Mouse (Mus musculus) large intestine, adult 2 months (tissue): ENCODE measurements around the gene E130311K13Rik. TPM values are rescaled to one million over a fixed set of nuclear protein-coding genes. Genes with fewer than 3 reads are reported as not detected.
A peak's percentile ranks its signal among the peaks of the same experiment; 100 is the strongest.

ENCODE experiments used
- DNase-seq: peaks from one replicate; pipeline ENCODE4 v3.0.0-alpha.2; 2012; ENCODE audit warnings: low read depth, low spot score
- WGBS: fragments of 180-500 bp; shearing (Covaris S2); methylation state at CpG from one replicate; pipeline ENCODE4 v1.1.7; 2018; 5-methylcytosine and 5-hydroxymethylcytosine counted together
- polyA plus RNA-seq: library from polyadenylated mRNA; depleted of rRNA; stranded (reverse); fragments of >200 nt; gene quantifications from 2 replicates; pipeline ENCODE4 v1.2.3, GENCODE M21; 2012; rRNA removed

The E130311K13Rik gene
- polyA plus RNA-seq = 0.55 and 0.81 TPM in 2 replicates

GRCm38 (mm10) chr3:63928878-63929859 is at the start of gene E130311K13Rik:
Gene E130311K13Rik, minus strand, starts transcription at chr3:63929472.
- WGBS = 5% methylated on average over 48 of the region's 48 CpGs

GRCm38 (mm10) chr3:63977895-63978294 is 48.6 kb upstream of the E130311K13Rik start:
- DNase-seq = no peak
- 76% methylated on average over 4 of the region's 4 CpGs for WGBS

More at GRCm38 (mm10) chr3:63928878-63929859, at the start of gene E130311K13Rik:
- DNase-seq = peak; percentile 55

- under 1% methylated on average over 67 of the region's 67 CpGs for WGBS
- DNase-seq = peak; percentile 86
Observed at GRCm38 (mm10) chr3:63975955-63976908, 47.0 kb upstream of the E130311K13Rik start, which contains the start of gene Gmps. Gene Gmps, plus strand, starts transcription at chr3:63976106.

DNA sequence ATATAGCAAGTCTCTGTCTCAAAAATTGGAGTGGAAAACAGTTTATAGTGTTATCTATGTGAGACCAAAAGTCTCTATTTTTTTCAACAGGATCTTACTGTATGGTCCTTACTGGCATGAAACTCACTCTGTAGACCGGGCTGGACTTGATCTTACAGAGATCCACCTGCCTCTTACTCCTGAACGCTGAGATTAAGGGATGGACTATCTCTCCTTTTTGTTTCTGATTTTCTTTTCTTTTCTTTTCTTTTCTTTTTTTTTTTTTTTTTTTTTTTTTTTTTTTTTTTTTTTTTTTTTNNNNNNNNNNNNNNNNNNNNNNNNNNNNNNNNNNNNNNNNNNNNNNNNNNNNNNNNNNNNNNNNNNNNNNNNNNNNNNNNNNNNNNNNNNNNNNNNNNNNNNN is 36.7 kb upstream of the E130311K13Rik start:
- WGBS = 75% methylated on average over 2 of the region's 2 CpGs
- DNase-seq = no peak

GRCm38 (mm10) chr3:63964922-63965249 is 35.6 kb upstream of the E130311K13Rik start:
- whole genome bisulfite sequencing = 81% methylated on average over 6 of the region's 6 CpGs
- DNase-seq = no peak

GRCm38 (mm10) chr3:63964100-63964921 is 35.0 kb upstream of the E130311K13Rik start, which contains the start of gene Slc33a1:
Gene Slc33a1, minus strand, starts transcription at chr3:63964768.
- WGBS = under 1% methylated on average over 69 of the region's 69 CpGs
- DNase-seq = peak; percentile 100

- DNase-seq = no peak
- 2% methylated on average over 25 of the region's 25 CpGs for WGBS
Observed at GRCm38 (mm10) chr3:63963421-63964099, 34.3 kb upstream of the E130311K13Rik start.

DNA sequence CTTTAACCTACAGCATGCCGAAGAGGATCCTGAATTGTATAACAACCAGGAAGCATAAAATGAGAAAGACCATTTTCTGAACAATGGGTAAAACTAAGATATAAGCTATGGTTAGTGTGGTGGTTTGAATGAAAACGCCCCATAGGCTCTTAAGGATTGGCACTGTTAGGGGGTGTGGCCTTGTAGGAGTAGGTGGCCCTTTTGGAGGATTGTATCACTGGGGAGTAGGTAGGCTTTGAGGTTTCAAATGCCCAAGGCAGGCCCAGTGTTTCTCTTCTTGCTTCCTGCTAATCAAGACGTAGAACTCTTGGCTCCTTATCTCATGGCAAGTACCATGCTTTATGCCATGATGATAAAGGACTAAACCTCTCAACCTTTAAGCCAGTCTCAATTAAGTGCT is 20.6 kb upstream of the E130311K13Rik start:
- no peak for DNase-seq
- WGBS = 85% methylated on average over 3 of the region's 3 CpGs

GRCm38 (mm10) chr3:63941204-63941850 is 12.1 kb upstream of the E130311K13Rik start:
- DNase-seq = no peak

DNA sequence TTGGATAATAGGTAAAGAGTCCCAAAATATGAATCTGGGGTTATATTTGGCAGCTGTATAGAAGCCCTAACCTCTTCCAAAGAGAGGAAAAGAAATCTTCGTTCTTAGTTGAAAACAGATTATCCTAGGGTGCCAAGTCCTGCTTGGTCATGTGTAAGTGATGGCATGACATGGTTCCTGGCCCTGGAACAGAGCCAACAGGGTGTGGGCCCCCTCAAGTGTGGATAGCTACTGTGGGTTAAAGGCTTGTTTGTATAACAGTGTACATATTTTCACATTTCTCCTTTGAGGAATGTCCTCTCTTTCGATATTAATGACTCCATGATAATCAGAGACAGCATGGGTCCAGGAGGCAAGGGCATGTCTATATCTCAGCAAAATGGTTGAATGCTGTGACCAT is 9.7 kb upstream of the E130311K13Rik start:
- WGBS = 70% methylated on average over 2 of the region's 2 CpGs
- DNase-seq = no peak

More at GRCm38 (mm10) chr3:63941204-63941850, 12.1 kb upstream of the E130311K13Rik start:
- WGBS = 74% methylated on average over 2 of the region's 2 CpGs

GRCm38 (mm10) chr3:63919634-63920033 is 9.6 kb downstream of the E130311K13Rik start:
- 73% methylated on average over 3 of the region's 3 CpGs for WGBS
- DNase-seq = no peak

DNA sequence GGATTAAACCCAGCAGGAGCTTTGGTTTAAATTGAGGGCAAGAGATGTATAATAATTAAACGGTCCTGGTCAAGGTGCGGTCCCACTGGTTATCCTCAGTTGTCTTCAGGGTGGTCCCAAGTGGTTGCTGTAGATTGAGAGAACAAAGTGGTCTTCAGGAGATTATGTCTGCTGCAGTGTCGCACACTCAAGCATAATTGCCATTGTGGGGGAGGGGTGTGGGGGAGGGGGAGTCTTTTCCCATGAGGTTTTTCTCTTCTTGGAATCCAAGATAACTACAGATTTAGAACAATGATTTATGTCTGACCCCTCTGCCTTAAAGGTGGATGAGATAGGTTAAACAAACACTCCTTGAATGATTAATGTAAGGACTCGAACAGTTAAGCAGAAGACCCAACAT is 19.0 kb downstream of the E130311K13Rik start:
- WGBS = 82% methylated on average over 4 of the region's 4 CpGs
- no peak for DNase-seq

- 2% methylated on average over 18 of the region's 18 CpGs for WGBS
- no peak for DNase-seq
Observed at GRCm38 (mm10) chr3:63905241-63905640, 24.0 kb downstream of the E130311K13Rik start.

DNA sequence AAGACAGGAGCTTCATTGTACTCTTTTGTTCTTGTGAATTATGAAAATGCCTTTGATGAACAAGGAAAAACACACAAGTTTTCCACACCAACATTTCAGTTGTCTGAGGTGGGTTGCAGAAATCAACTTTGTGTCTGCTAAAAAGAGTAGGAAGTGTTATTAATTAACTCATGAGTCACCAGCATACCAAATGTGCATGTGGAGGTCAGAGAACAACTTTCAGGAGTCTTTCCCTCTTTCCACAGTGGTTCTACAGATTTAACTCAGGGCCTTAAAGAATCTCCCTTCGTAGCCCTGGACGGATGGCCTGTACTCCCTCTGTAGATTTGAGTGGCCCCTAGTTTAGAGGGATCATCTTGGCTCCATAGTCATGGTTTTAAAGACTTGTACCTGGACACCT is 25.1 kb downstream of the E130311K13Rik start:
- WGBS = 50% methylated on average over 2 of the region's 2 CpGs
- DNase-seq = no peak

DNA sequence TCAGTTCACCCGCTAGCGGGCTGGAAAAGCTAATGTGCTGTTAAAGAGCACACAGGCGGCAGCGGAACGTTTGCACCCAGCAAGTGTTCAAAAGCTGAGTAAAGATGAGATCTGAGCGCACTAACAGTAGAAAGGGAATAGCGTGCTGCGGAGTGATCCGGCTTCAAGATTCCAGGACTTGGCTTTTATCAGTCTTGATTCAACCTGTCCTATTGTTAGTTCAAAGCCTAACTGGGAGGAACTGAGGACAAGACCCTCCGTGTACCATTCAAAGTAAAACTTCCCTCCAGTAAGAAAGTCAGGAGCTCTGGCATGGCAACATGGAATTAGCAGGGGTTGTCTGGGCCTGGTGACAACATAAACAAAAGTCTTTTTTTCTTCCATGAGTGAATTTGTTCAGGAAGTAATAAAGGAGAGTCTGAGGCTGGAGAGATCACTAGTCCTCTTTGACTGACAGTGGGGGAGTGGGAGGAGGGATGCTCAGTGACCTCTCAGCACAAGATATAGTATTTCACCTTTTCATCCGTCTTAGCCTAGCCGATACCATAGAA is 29.2 kb downstream of the E130311K13Rik start:
- 16% methylated on average over 12 of the region's 12 CpGs for WGBS
- DNase-seq = no peak

DNA sequence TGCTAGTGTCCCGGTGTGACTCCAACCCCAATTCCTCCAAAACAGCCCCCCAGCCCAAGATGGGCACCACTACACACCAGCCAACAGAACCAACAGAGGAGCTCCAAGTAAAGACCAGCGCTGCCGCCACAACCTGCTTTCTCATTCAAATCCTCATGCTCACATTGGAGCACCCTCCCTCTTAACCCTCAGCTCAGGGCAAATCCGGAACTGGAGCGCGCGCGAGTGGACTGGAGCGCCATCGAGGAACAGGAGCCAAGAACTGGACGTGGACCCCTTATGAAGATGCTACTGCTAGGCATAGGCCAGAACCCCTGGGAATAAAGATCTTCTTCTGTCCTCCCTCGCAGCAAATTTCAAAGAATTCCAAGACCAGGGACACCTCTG is 30.0 kb downstream of the E130311K13Rik start, which contains the start of gene Plch1:
Gene Plch1 (minus strand): TSS at position 164 of the 387 bp plus-strand sequence.
- no peak for DNase-seq
- under 1% methylated on average over 12 of the region's 12 CpGs for whole genome bisulfite sequencing

DNA sequence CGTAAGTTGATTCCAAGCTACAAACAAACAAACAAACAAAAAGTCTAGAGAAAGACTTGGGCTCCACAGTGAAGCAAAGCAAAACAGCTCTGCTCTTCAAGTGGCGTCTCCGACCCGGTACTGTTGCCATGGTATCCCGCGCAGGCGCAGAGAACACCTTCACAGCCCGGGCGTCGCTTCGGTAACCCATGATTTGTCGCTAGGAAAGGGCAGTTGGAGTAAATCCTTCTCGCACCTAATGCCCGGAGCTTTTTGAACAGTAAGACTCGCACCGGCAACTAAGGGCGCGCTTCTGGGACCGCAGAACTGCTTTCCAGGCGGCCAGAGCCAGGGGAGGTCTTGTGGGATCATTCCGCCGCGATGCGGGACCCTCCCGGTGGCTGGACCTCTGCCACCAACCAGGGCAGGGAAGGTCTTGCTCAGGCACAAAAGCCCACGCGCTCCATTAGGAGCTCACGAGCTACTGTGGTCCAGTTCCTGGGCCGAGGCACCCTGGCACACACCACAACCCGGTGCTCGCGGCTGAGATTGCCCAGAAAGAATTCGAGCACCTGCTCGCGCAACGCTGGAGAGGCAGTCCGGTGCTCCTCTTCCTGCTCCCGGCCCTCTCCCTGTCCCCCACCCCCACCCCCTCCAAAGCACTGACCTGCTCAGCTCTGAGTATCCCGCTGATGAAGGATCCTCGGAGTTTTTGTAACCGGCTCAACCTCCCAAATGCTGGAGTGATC is 30.5 kb downstream of the E130311K13Rik start:
- WGBS = under 1% methylated on average over 41 of the region's 41 CpGs
- DNase-seq = peak; percentile 76
